Comparison of ENCODE assay signal across 12 mouse cellular contexts in the genomic region with DNA sequence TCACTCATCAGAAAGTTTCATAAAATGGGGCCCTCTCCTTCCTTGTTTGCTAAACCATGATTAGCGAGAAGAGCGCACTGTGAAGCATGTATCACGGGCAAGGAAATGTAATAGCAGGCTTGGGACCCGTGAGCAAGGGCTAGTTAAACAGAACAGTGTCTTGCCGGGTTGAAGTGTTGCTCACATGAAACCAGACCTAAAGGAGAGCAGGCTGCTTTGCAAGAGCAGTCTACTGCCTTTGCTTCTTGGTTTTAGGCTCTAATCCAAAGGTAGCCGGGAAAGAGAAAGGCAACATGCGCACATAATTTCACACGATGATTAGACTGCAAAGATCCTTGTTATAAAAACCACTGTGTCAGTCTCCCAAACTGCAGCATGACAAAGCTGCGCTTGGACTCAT.
DNase-seq lines count a peak whose midpoint lies in the region; ATAC-seq and TF ChIP-seq lines count a peak whose summit lies in the region.
"Had no signal": no experiment of that assay in that cellular context is flagged by ENCODE, and none has a peak within 500 bp of the region (broad histone marks: within the 10 kb centered on the region; RNA-seq: fewer than 3 reads in every experiment).

No protein-coding gene starts in this region.

- H3K79me2 ChIP-seq in heart, adult 2 months (replicated peaks; ENCODE audit: control insufficient read depth, insufficient read depth, low read length) = no peaks in the 10 kb centered on the region

- H3K9ac ChIP-seq in lung, postnatal 0 days (replicated peaks; ENCODE audit: low read depth) = no peak overlapping the region
- peak overlapping the region; percentile 48 for H3K9ac ChIP-seq in forebrain, embryonic 16.5 days (replicated peaks; ENCODE audit: low read depth, low read length)
- no peak overlapping the region for H3K9ac ChIP-seq in limb, embryonic 14.5 days (ENCODE audit: low read depth, low read length, severe bottlenecking)
- H3K9ac ChIP-seq in stomach, embryonic 16.5 days (ENCODE audit: low read length) = no peak overlapping the region
- no peak overlapping the region for H3K9ac ChIP-seq in heart, adult 2 months (ENCODE audit: low read depth, low read length)

- H3K27me3 ChIP-seq in lung, postnatal 0 days (replicated peaks; ENCODE audit: insufficient read depth, low read length) = no peaks in the 10 kb centered on the region
- no peaks in the 10 kb centered on the region for H3K27me3 ChIP-seq in forebrain, embryonic 16.5 days (replicated peaks; ENCODE audit: control insufficient read depth, insufficient read depth, low read length)
- no peaks in the 10 kb centered on the region for H3K27me3 ChIP-seq in limb, embryonic 14.5 days (ENCODE audit: control insufficient read depth, insufficient read depth, low read length)
- no peaks in the 10 kb centered on the region for H3K27me3 ChIP-seq in stomach, embryonic 16.5 days (ENCODE audit: control insufficient read depth, insufficient read depth, low read length)
- no peaks in the 10 kb centered on the region for H3K27me3 ChIP-seq in thymus, adult 2 months (ENCODE audit: control insufficient read depth, insufficient read depth, low read length)
- no peaks in the 10 kb centered on the region for H3K27me3 ChIP-seq in heart, adult 2 months (ENCODE audit: control insufficient read depth, insufficient read depth, low read length)

- no peak overlapping the region for H3K4me3 ChIP-seq in lung, postnatal 0 days (ENCODE audit: low read depth, low read length)
- peak overlapping the region; percentile 14 for H3K4me3 ChIP-seq in forebrain, embryonic 16.5 days (replicated peaks; ENCODE audit: low read length)
- H3K4me3 ChIP-seq in limb, embryonic 14.5 days (replicated peaks; ENCODE audit: low read length) = no peak overlapping the region
- H3K4me3 ChIP-seq in stomach, embryonic 16.5 days (replicated peaks; ENCODE audit: low read length) = no peak overlapping the region; the same call in 1 of the 2 replicates
- no peak overlapping the region for H3K4me3 ChIP-seq in thymus, adult 2 months (ENCODE audit: control insufficient read depth, insufficient read depth, low read length)
- no peak overlapping the region for H3K4me3 ChIP-seq in heart, adult 2 months

- no peak overlapping the region for H3K27ac ChIP-seq in lung, postnatal 0 days (ENCODE audit: low read length)
- peak overlapping the region; percentile 93 for H3K27ac ChIP-seq in forebrain, embryonic 16.5 days (ENCODE audit: low read length)
- H3K27ac ChIP-seq in limb, embryonic 14.5 days (replicated peaks; ENCODE audit: low read depth, low read length) = no peak overlapping the region
- no peak overlapping the region for H3K27ac ChIP-seq in stomach, embryonic 16.5 days (ENCODE audit: low read length)
- H3K27ac ChIP-seq in thymus, adult 2 months (ENCODE audit: control insufficient read depth, insufficient read depth, low read length) = no peak overlapping the region
- no peak overlapping the region for H3K27ac ChIP-seq in heart, adult 2 months

- no peak for TF ChIP-seq POLR2A in limb, embryonic 14.5 days (IDR thresholded peaks at IDR 0.05; ENCODE audit: borderline replicate concordance, extremely low read depth, insufficient read depth, insufficient read length)
- TF ChIP-seq POLR2A in thymus, adult 2 months (IDR thresholded peaks at IDR 0.05; ENCODE audit: control insufficient read depth, extremely low read depth, insufficient read depth, low read length, poor library complexity) = no peak
- TF ChIP-seq POLR2A in heart, adult 2 months (IDR thresholded peaks at IDR 0.05; ENCODE audit: insufficient read depth, low read depth, low read length) = no peak

- no peaks in the 10 kb centered on the region for H3K9me3 ChIP-seq in lung, postnatal 0 days (ENCODE audit: low read length)
- no peaks in the 10 kb centered on the region for H3K9me3 ChIP-seq in forebrain, embryonic 16.5 days (ENCODE audit: control insufficient read depth, low read length)
- H3K9me3 ChIP-seq in limb, embryonic 14.5 days (ENCODE audit: control insufficient read depth, low read length) = no peaks in the 10 kb centered on the region
- H3K9me3 ChIP-seq in stomach, embryonic 16.5 days (replicated peaks; ENCODE audit: control insufficient read depth, low read length) = no peaks in the 10 kb centered on the region
- H3K9me3 ChIP-seq: G1E had no signal

- no peaks in the 10 kb centered on the region for H3K36me3 ChIP-seq in lung, postnatal 0 days (ENCODE audit: insufficient read depth, low read length)
- no peaks in the 10 kb centered on the region for H3K36me3 ChIP-seq in forebrain, embryonic 16.5 days (ENCODE audit: control insufficient read depth, insufficient read depth)
- H3K36me3 ChIP-seq in limb, embryonic 14.5 days (ENCODE audit: control insufficient read depth, insufficient read depth, low read length) = no peaks in the 10 kb centered on the region
- H3K36me3 ChIP-seq in stomach, embryonic 16.5 days (ENCODE audit: control insufficient read depth, insufficient read depth, low read length) = no peaks in the 10 kb centered on the region
- no peaks in the 10 kb centered on the region for H3K36me3 ChIP-seq in thymus, adult 2 months (ENCODE audit: control insufficient read depth, insufficient read depth, low read length)
- H3K36me3 ChIP-seq in heart, adult 2 months (ENCODE audit: control insufficient read depth, insufficient read depth, low read length) = no peaks in the 10 kb centered on the region
- H3K36me3 ChIP-seq: G1E had no signal

- DNase-seq in lung, postnatal 0 days (ENCODE audit: low spot score) = no peak
- DNase-seq in lung, postnatal 36 days = no peak
- DNase-seq in limb, embryonic 14.5 days (ENCODE audit: low spot score) = no peak
- DNase-seq in thymus, adult 2 months = no peak
- no peak for DNase-seq in heart, adult 2 months
- DNase-seq: adrenal gland, adult 8-10 months; cerebellum, adult 9-11 months; heart, postnatal 4 days; right cerebral cortex, postnatal 25 days had no signal

- ATAC-seq in lung, postnatal 0 days = no peak
- peak; percentile 14 for ATAC-seq in forebrain, embryonic 16.5 days
- no peak for ATAC-seq in limb, embryonic 14.5 days (ENCODE audit: low FRiP score, low read depth)
- ATAC-seq in stomach, embryonic 16.5 days (ENCODE audit: insufficient read depth, low FRiP score) = no peak

- 41% methylated on average over 9 of the region's 9 CpGs for WGBS in lung, postnatal 0 days
- WGBS in forebrain, embryonic 16.5 days = 12% methylated on average over 9 of the region's 9 CpGs
- 34% methylated on average over 9 of the region's 9 CpGs for WGBS in limb, embryonic 14.5 days
- 47% methylated on average over 9 of the region's 9 CpGs for WGBS in stomach, embryonic 16.5 days
- 88% methylated on average over 9 of the region's 9 CpGs for WGBS in thymus, adult 2 months
- 70% methylated on average over 9 of the region's 9 CpGs for WGBS in heart, adult 2 months

- TF ChIP-seq CTCF in lung, postnatal 0 days (IDR thresholded peaks at IDR 0.05) = no peak
- no peak for TF ChIP-seq CTCF in thymus, adult 2 months (IDR thresholded peaks at IDR 0.05; ENCODE audit: borderline replicate concordance, control insufficient read depth, extremely low read depth, insufficient read depth, low read length, poor library complexity)
- no peak for TF ChIP-seq CTCF in heart, adult 2 months (IDR thresholded peaks at IDR 0.05)

- H3K4me1 ChIP-seq in lung, postnatal 0 days (ENCODE audit: insufficient read depth, low read depth, low read length) = no peaks in the 10 kb centered on the region
- H3K4me1 ChIP-seq in forebrain, embryonic 16.5 days (replicated peaks; ENCODE audit: control insufficient read depth, insufficient read depth, low read length) = peaks cover 39% of the 10 kb centered on the region
- 0 out of 2 replicates have a peak, but pooled peaks cover 4% of the 10 kb centered on the region for H3K4me1 ChIP-seq in limb, embryonic 14.5 days (ENCODE audit: control insufficient read depth, insufficient read depth, low read length)
- H3K4me1 ChIP-seq in stomach, embryonic 16.5 days (ENCODE audit: control insufficient read depth, insufficient read depth, low read length) = no peaks in the 10 kb centered on the region
- H3K4me1 ChIP-seq in thymus, adult 2 months (replicated peaks; ENCODE audit: control insufficient read depth, insufficient read depth, low read length) = no peaks in the 10 kb centered on the region
- H3K4me1 ChIP-seq in heart, adult 2 months (ENCODE audit: control insufficient read depth, insufficient read depth, low read length) = no peaks in the 10 kb centered on the region

- H3K4me2 ChIP-seq in lung, postnatal 0 days (replicated peaks; ENCODE audit: low read depth, low read length) = 0 out of 2 replicates have a peak overlapping the region, but pooled peaks have one; percentile 5
- H3K4me2 ChIP-seq in forebrain, embryonic 16.5 days (ENCODE audit: low read length) = peak overlapping the region; percentile 40
- peak overlapping the region; percentile 15 for H3K4me2 ChIP-seq in limb, embryonic 14.5 days (replicated peaks; ENCODE audit: low read depth, low read length, severe bottlenecking)
- peak overlapping the region; percentile 23 for H3K4me2 ChIP-seq in stomach, embryonic 16.5 days (ENCODE audit: low read depth, low read length)

- TF ChIP-seq EP300 in lung, postnatal 0 days (IDR thresholded peaks at IDR 0.05) = no peak
- TF ChIP-seq EP300 in heart, adult 2 months (IDR thresholded peaks at IDR 0.05; ENCODE audit: insufficient read depth, low read depth, low read length) = no peak

- intact Hi-C loops in heart, adult 2 months (cut with DNase I) = no loop called here
